Mouse (Mus musculus): ENCODE measurements around the gene Rpl19.

DNA sequence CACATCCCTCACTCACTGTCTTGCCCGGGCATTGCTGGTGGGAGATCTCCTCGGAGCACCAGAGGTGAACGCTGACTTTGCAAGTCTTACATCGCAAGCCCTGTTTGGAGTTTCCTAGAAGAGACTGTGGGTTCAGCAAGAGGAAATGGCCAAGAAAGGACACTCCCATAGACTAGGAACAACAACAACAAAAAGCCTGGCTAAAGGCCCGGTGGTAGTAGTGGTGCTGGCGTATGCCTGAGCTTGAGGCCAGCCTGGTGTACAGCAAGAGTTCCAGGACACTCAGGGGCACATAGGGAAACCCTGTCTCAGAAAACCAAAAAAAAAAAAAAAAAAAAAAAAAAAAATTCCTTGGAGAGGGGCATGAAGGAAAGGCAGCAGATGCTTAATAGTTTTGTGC, 16.2 kb downstream of the Rpl19 start:
- TF ChIP-seq POLR2A (IDR thresholded peaks at IDR 0.05; ENCODE audit: insufficient read length, low read depth) (no peak), MAX (IDR thresholded peaks at IDR 0.05; ENCODE audit: low read depth) (no peak)
